In genomic region chr4:133129931-133130889, GRCm38 (mm10) we compare ENCODE assay signal across 8 mouse cellular contexts. TPM values are rescaled to one million over a fixed set of nuclear protein-coding genes. Genes with fewer than 3 reads are reported as not detected.
DNase-seq lines count a peak whose midpoint lies in the region; ATAC-seq lines count a peak whose summit lies in the region.

Gene Wasf2 (plus strand): TSS chr4:133130505.

- DNase-seq in B cell, adult 2 months, result peak; percentile 92 to 94
- DNase-seq in brain, adult 2 months (ENCODE audit: low read depth, low spot score), result peak; percentile 98
- peak; percentile 98 for DNase-seq in heart, embryonic 10.5 days (ENCODE audit: low spot score)
- peak; percentile 95 for DNase-seq in liver
- peak; percentile 92 to 96 for DNase-seq in spleen, postnatal 4 days (ENCODE audit: low spot score in 2 of 2)

- peak; percentile 89 for ATAC-seq in erythroblast, adult 5-6 weeks (replicated peaks; ENCODE audit: low FRiP score, poor library complexity, severe bottlenecking)
- ATAC-seq in kidney, embryonic 15.5 days (replicated peaks; ENCODE audit: low FRiP score), result peak; percentile 95
- peak; percentile 83 for ATAC-seq in monocyte, adult 5-6 weeks (replicated peaks; ENCODE audit: insufficient number of reproducible peaks, low FRiP score, low TSS enrichment, poor library complexity, severe bottlenecking)

- H3K27me3 ChIP-seq in heart, embryonic 10.5 days (ENCODE audit: insufficient read depth, poor library complexity, severe bottlenecking), result no peaks in the 10 kb centered on the region
- H3K27me3 ChIP-seq in kidney, embryonic 15.5 days, result no peaks in the 10 kb centered on the region

- H3K9me3 ChIP-seq in heart, embryonic 10.5 days, result no peaks in the 10 kb centered on the region
- H3K9me3 ChIP-seq in kidney, embryonic 15.5 days (replicated peaks), result no peaks in the 10 kb centered on the region

- H3K4me2 ChIP-seq in kidney, embryonic 15.5 days, result peak within 1 kb of the TSS; percentile 72

- peaks cover 8% of the 10 kb centered on the region; the same call in 1 of the 2 replicates for H3K36me3 ChIP-seq in heart, embryonic 10.5 days
- H3K36me3 ChIP-seq in kidney, embryonic 15.5 days, result peaks cover 13% of the 10 kb centered on the region

- peak within 1 kb of the TSS; percentile 94 for H3K27ac ChIP-seq in heart, embryonic 10.5 days
- peak within 1 kb of the TSS; percentile 90 for H3K27ac ChIP-seq in kidney, embryonic 15.5 days

- peak within 1 kb of the TSS; percentile 88 for H3K9ac ChIP-seq in kidney, embryonic 15.5 days

- under 1% methylated on average over 65 of the region's 65 CpGs for WGBS in heart, embryonic 10.5 days
- under 1% methylated on average over 65 of the region's 65 CpGs for WGBS in kidney, embryonic 15.5 days

- peaks cover 28% of the 10 kb centered on the region for H3K4me1 ChIP-seq in heart, embryonic 10.5 days
- peaks cover 37% of the 10 kb centered on the region for H3K4me1 ChIP-seq in kidney, embryonic 15.5 days

- peak within 1 kb of the TSS; percentile 87 for H3K4me3 ChIP-seq in heart, embryonic 10.5 days
- H3K4me3 ChIP-seq in kidney, embryonic 15.5 days (replicated peaks), result peak within 1 kb of the TSS; percentile 85

RNA-seq across cellular contexts. Expression of gene Wasf2, which starts in this region (rescaled TPM):
- 49.6 and 78.6 TPM in 2 replicates for total RNA-seq in erythroblast, adult 5-6 weeks (2015; ENCODE audit: low replicate concordance)
- total RNA-seq in erythroblast, adult 5-6 weeks (2017; ENCODE audit: low replicate concordance), result 40.3 and 58.8 TPM in 2 replicates
- polyA plus RNA-seq in heart, embryonic 10.5 days (2016; fragmentation: Nextera tagmentation; extraction: Ambion mirVana), result 51.1 and 58.5 TPM in 2 replicates
- polyA plus RNA-seq in kidney, embryonic 15.5 days (2015; fragmentation: Nextera tagmentation; extraction: Ambion mirVana), result 107 and 109 TPM in 2 replicates
- total RNA-seq in monocyte, adult 5-6 weeks (2017), result 66.9 to 107 TPM (median 85.9 TPM) in 3 replicates

Comparison
In these comparisons a context has a peak if more than half of its experiments do, and no peak if none do; other contexts are left out.
1. Peak in every context shown above with its lines: DNase-seq, ATAC-seq, H3K4me3 ChIP-seq and H3K27ac ChIP-seq.